ENCODE assay signal across 7 mouse cellular contexts in genomic region chr14:124410945-124411344, GRCm38 (mm10).
DNase-seq lines count a peak whose midpoint lies in the region; ATAC-seq lines count a peak whose summit lies in the region.

No protein-coding gene starts in this region.

- 0% methylated on average over 1 of the region's 1 CpGs for WGBS in hindbrain, embryonic 14.5 days
- WGBS in hindbrain, embryonic 12.5 days: 0% methylated on average over 1 of the region's 1 CpGs
- 2% methylated on average over 1 of the region's 1 CpGs for WGBS in neural tube, embryonic 14.5 days
- 2% methylated on average over 1 of the region's 1 CpGs for WGBS in neural tube, embryonic 15.5 days

- H3K4me1 ChIP-seq in hindbrain, embryonic 14.5 days (replicated peaks; ENCODE audit: control insufficient read depth, insufficient read depth, low read length): no peaks in the 10 kb centered on the region
- H3K4me1 ChIP-seq in hindbrain, embryonic 12.5 days: no peaks in the 10 kb centered on the region
- no peaks in the 10 kb centered on the region for H3K4me1 ChIP-seq in neural tube, embryonic 14.5 days (ENCODE audit: control insufficient read depth, insufficient read depth, low read length)
- H3K4me1 ChIP-seq in neural tube, embryonic 15.5 days: no peaks in the 10 kb centered on the region

- H3K4me3 ChIP-seq in hindbrain, embryonic 14.5 days (replicated peaks; ENCODE audit: low read length): no peak overlapping the region
- H3K4me3 ChIP-seq in hindbrain, embryonic 12.5 days: no peak overlapping the region
- no peak overlapping the region for H3K4me3 ChIP-seq in neural tube, embryonic 14.5 days (ENCODE audit: low read depth, low read length)
- H3K4me3 ChIP-seq in neural tube, embryonic 15.5 days (replicated peaks): no peak overlapping the region

- H3K36me3 ChIP-seq in hindbrain, embryonic 14.5 days (replicated peaks; ENCODE audit: control insufficient read depth, insufficient read depth): no peaks in the 10 kb centered on the region
- no peaks in the 10 kb centered on the region for H3K36me3 ChIP-seq in hindbrain, embryonic 12.5 days
- no peaks in the 10 kb centered on the region for H3K36me3 ChIP-seq in neural tube, embryonic 14.5 days (ENCODE audit: control insufficient read depth, insufficient read depth, low read length)
- H3K36me3 ChIP-seq in neural tube, embryonic 15.5 days: no peaks in the 10 kb centered on the region

- no peak overlapping the region for H3K4me2 ChIP-seq in hindbrain, embryonic 14.5 days (replicated peaks)
- no peak overlapping the region for H3K4me2 ChIP-seq in hindbrain, embryonic 12.5 days (replicated peaks)
- no peak overlapping the region for H3K4me2 ChIP-seq in neural tube, embryonic 14.5 days (ENCODE audit: low read depth, low read length)
- H3K4me2 ChIP-seq in neural tube, embryonic 15.5 days: no peak overlapping the region

- no peak for ATAC-seq in hindbrain, embryonic 14.5 days (ENCODE audit: low FRiP score)
- no peak for ATAC-seq in hindbrain, embryonic 12.5 days (ENCODE audit: low FRiP score)
- 0 out of 2 replicates have a peak, but pooled peaks have one; percentile 24 for ATAC-seq in neural tube, embryonic 14.5 days (ENCODE audit: low read depth)
- no peak for ATAC-seq in neural tube, embryonic 15.5 days (ENCODE audit: low FRiP score)

- no peaks in the 10 kb centered on the region for H3K27me3 ChIP-seq in hindbrain, embryonic 14.5 days (ENCODE audit: control insufficient read depth, insufficient read depth, low read length)
- H3K27me3 ChIP-seq in hindbrain, embryonic 12.5 days: no peaks in the 10 kb centered on the region
- no peaks in the 10 kb centered on the region for H3K27me3 ChIP-seq in neural tube, embryonic 14.5 days (ENCODE audit: control insufficient read depth, insufficient read depth, low read length)
- H3K27me3 ChIP-seq in neural tube, embryonic 15.5 days (replicated peaks): no peaks in the 10 kb centered on the region

- H3K9ac ChIP-seq in hindbrain, embryonic 14.5 days: no peak overlapping the region
- no peak overlapping the region for H3K9ac ChIP-seq in hindbrain, embryonic 12.5 days
- H3K9ac ChIP-seq in neural tube, embryonic 14.5 days (replicated peaks; ENCODE audit: low read depth, low read length): no peak overlapping the region
- H3K9ac ChIP-seq in neural tube, embryonic 15.5 days (replicated peaks): no peak overlapping the region

- H3K9me3 ChIP-seq in hindbrain, embryonic 14.5 days (ENCODE audit: control insufficient read depth, low read length): no peaks in the 10 kb centered on the region
- no peaks in the 10 kb centered on the region for H3K9me3 ChIP-seq in hindbrain, embryonic 12.5 days (replicated peaks)
- no peaks in the 10 kb centered on the region for H3K9me3 ChIP-seq in neural tube, embryonic 14.5 days (ENCODE audit: control insufficient read depth, low read length)
- no peaks in the 10 kb centered on the region for H3K9me3 ChIP-seq in neural tube, embryonic 15.5 days (replicated peaks)

- H3K27ac ChIP-seq in hindbrain, embryonic 14.5 days: no peak overlapping the region
- H3K27ac ChIP-seq in hindbrain, embryonic 12.5 days: no peak overlapping the region
- no peak overlapping the region for H3K27ac ChIP-seq in neural tube, embryonic 14.5 days (ENCODE audit: low read depth, low read length)
- no peak overlapping the region for H3K27ac ChIP-seq in neural tube, embryonic 15.5 days (replicated peaks)

- peak; percentile 75 for DNase-seq in hindbrain, embryonic 14.5 days (ENCODE audit: low spot score)
- DNase-seq in cerebellum, adult 9-10 months: peak; percentile 82
- no peak for DNase-seq in ovary, postnatal 14 days (ENCODE audit: low spot score)
- no peak for DNase-seq in frontal cortex, postnatal 10 days (ENCODE audit: low spot score in 2 of 2)

Comparison
In these comparisons a context has a peak if more than half of its experiments do, and no peak if none do; other contexts are left out.
1. DNase-seq: peak in hindbrain, embryonic 14.5 days (single experiment) and cerebellum, adult 9-10 months (single experiment); none in ovary, postnatal 14 days (single experiment) and frontal cortex, postnatal 10 days (0 of 2).